ENCODE assay signal across 9 mouse cellular contexts in the genomic region with DNA sequence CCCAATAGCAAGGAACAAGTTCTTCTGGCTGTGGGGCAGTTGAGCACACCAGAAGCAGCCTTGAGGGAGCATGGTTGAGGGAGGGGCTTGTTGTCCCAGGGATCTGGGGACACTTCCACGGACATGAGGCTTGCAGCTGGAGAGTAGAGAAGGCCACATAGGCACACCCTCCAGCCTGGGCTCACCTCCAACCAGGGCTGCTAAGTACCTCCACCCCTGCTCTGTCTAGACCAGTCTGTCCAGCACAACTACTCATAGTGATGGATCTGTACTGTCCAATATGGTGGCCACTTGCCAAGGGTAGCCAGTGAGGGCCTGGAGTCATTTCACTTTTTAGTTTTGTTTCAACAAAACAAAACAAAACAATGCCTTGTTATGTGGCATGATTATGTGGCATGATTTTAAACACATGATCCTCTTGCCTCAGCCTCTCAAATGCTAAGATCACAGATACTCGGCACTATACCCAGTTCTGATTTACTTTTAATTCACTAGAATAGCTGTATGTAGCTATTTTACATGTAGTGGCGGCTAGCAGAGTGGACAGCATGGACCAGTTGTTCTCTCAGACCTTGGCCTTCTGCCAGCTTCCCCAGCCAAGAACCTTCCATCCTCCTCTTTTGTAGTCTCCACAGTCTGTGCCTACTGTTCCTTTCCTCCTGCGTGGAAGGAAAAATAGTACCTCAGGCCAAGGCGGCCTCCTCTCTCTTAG. TPM values are rescaled to one million over a fixed set of nuclear protein-coding genes. Genes with fewer than 3 reads are reported as not detected.
DNase-seq lines count a peak whose midpoint lies in the region; ATAC-seq and TF ChIP-seq lines count a peak whose summit lies in the region.
"Had no signal": no experiment of that assay in that cellular context is flagged by ENCODE, and none has a peak within 500 bp of the region (broad histone marks: within the 10 kb centered on the region; RNA-seq: fewer than 3 reads in every experiment).

No protein-coding gene starts in this region.

- ATAC-seq in hindbrain, postnatal 0 days: no peak
- ATAC-seq in hindbrain, embryonic 12.5 days (ENCODE audit: low FRiP score): no peak

- TF ChIP-seq CTCF in hindbrain, postnatal 0 days (IDR thresholded peaks at IDR 0.05; ENCODE audit: low read depth): no peak
- TF ChIP-seq CTCF in testis, adult 2 months (IDR thresholded peaks at IDR 0.05; ENCODE audit: control insufficient read depth, insufficient read depth, insufficient replicate concordance, low read depth, low read length): no peak

- no peaks in the 10 kb centered on the region for H3K36me3 ChIP-seq in hindbrain, postnatal 0 days (ENCODE audit: insufficient read depth, low read length)
- H3K36me3 ChIP-seq in hindbrain, embryonic 12.5 days: no peaks in the 10 kb centered on the region
- H3K36me3 ChIP-seq in testis, adult 2 months (ENCODE audit: control insufficient read depth, insufficient read depth, low read length): no peaks in the 10 kb centered on the region

- H3K27me3 ChIP-seq in hindbrain, postnatal 0 days (ENCODE audit: insufficient read depth, low read length): no peaks in the 10 kb centered on the region
- peaks cover 29% of the 10 kb centered on the region for H3K27me3 ChIP-seq in hindbrain, embryonic 12.5 days
- H3K27me3 ChIP-seq in testis, adult 2 months (ENCODE audit: control insufficient read depth, insufficient read depth, low read length): no peaks in the 10 kb centered on the region

- H3K4me2 ChIP-seq in hindbrain, postnatal 0 days (ENCODE audit: low read depth, low read length): no peak overlapping the region
- no peak overlapping the region for H3K4me2 ChIP-seq in hindbrain, embryonic 12.5 days (replicated peaks)

- no peaks in the 10 kb centered on the region for H3K9me3 ChIP-seq in hindbrain, postnatal 0 days (ENCODE audit: low read length)
- H3K9me3 ChIP-seq in hindbrain, embryonic 12.5 days (replicated peaks): no peaks in the 10 kb centered on the region

- H3K9ac ChIP-seq in hindbrain, postnatal 0 days (replicated peaks; ENCODE audit: low read length): no peak overlapping the region
- no peak overlapping the region for H3K9ac ChIP-seq in hindbrain, embryonic 12.5 days

- intact Hi-C loops in heart, postnatal 10 days (cut with DNase I): no loop called here

- H3K4me1 ChIP-seq in hindbrain, postnatal 0 days (ENCODE audit: insufficient read depth, low read length): peaks cover 22% of the 10 kb centered on the region
- H3K4me1 ChIP-seq in hindbrain, embryonic 12.5 days: peaks cover 16% of the 10 kb centered on the region
- H3K4me1 ChIP-seq in testis, adult 2 months (ENCODE audit: control insufficient read depth, insufficient read depth, low read length): peaks cover 12% of the 10 kb centered on the region

- peak; percentile 69 for DNase-seq in hindbrain, postnatal 0 days (ENCODE audit: low spot score)
- DNase-seq in thymus, postnatal 14 days: peak; percentile 3
- no peak for DNase-seq in thymus, postnatal 10 days (ENCODE audit: low spot score in 2 of 2)
- peak; percentile 67 to 69 for DNase-seq in heart, postnatal 10 days
- DNase-seq in frontal cortex, postnatal 36 days (ENCODE audit: low spot score in 2 of 2): no peak
- DNase-seq in thymus, postnatal 25 days: no peak

- TF ChIP-seq POLR2A in testis, adult 2 months (IDR thresholded peaks at IDR 0.05; ENCODE audit: control insufficient read depth, low read depth, low read length): no peak

- WGBS in hindbrain, postnatal 0 days: 43% methylated on average over 5 of the region's 5 CpGs
- WGBS in hindbrain, embryonic 12.5 days: 84% methylated on average over 5 of the region's 5 CpGs

- H3K4me3 ChIP-seq in hindbrain, postnatal 0 days (ENCODE audit: low read length): no peak overlapping the region
- no peak overlapping the region for H3K4me3 ChIP-seq in hindbrain, embryonic 12.5 days
- H3K4me3 ChIP-seq in testis, adult 2 months (ENCODE audit: control insufficient read depth, low read depth, low read length): no peak overlapping the region

- H3K27ac ChIP-seq in hindbrain, postnatal 0 days: peak overlapping the region; percentile 65
- no peak overlapping the region for H3K27ac ChIP-seq in hindbrain, embryonic 12.5 days
- H3K27ac ChIP-seq in testis, adult 2 months (ENCODE audit: control insufficient read depth, insufficient read depth, low read depth, low read length): peak overlapping the region; percentile 15
- H3K27ac ChIP-seq: kidney, postnatal 0 days had no signal

RNA-seq across cellular contexts. Expression of gene Camkk1, which starts 3.3 kb away (rescaled TPM):
- total RNA-seq in hindbrain, postnatal 0 days (2014; rRNA removed): 27.4 and 32.5 TPM in 2 replicates
- 26.5 and 26.7 TPM in 2 replicates for polyA plus RNA-seq in hindbrain, postnatal 0 days (2015; fragmentation: Nextera tagmentation; extraction: Ambion mirVana)
- 13.3 and 13.6 TPM in 2 replicates for polyA plus RNA-seq in hindbrain, embryonic 12.5 days (2016; fragmentation: Nextera tagmentation; extraction: Ambion mirVana)
- 1 to 10 TPM; 1.1 to 2.0 TPM for total RNA-seq in heart, postnatal 10 days (2021)
- polyA plus RNA-seq in testis, adult 2 months (2012; rRNA removed): 0.96 and 1.1 TPM in 2 replicates

RNA-seq across cellular contexts. Expression of gene P2rx1, which starts 16.6 kb away (rescaled TPM):
- 0.32 and 1.3 TPM in 2 replicates for total RNA-seq in hindbrain, postnatal 0 days (2014; rRNA removed)
- polyA plus RNA-seq in hindbrain, postnatal 0 days (2015; fragmentation: Nextera tagmentation; extraction: Ambion mirVana): 0.45 and 0.60 TPM in 2 replicates
- 0.81 and 1.2 TPM in 2 replicates for polyA plus RNA-seq in hindbrain, embryonic 12.5 days (2016; fragmentation: Nextera tagmentation; extraction: Ambion mirVana)
- total RNA-seq in heart, postnatal 10 days (2021): under 1 TPM; 0.72 to 0.98 TPM
- polyA plus RNA-seq in testis, adult 2 months (2012; rRNA removed): 0.44 and 6.8 TPM in 2 replicates

RNA-seq across cellular contexts. Expression of gene Ncbp3, which starts 32.0 kb away (rescaled TPM):
- total RNA-seq in hindbrain, postnatal 0 days (2014; rRNA removed): 5.2 and 6.9 TPM in 2 replicates
- polyA plus RNA-seq in hindbrain, postnatal 0 days (2015; fragmentation: Nextera tagmentation; extraction: Ambion mirVana): 7.3 and 7.7 TPM in 2 replicates
- polyA plus RNA-seq in hindbrain, embryonic 12.5 days (2016; fragmentation: Nextera tagmentation; extraction: Ambion mirVana): 13.4 and 13.5 TPM in 2 replicates
- 1 to 10 TPM; 9.0 TPM for total RNA-seq in heart, postnatal 10 days (2021)
- polyA plus RNA-seq in testis, adult 2 months (2012; rRNA removed): 1.6 and 1.8 TPM in 2 replicates

RNA-seq across cellular contexts. Expression of gene Atp2a3, which starts 54.6 kb away (rescaled TPM):
- 2.4 and 4.6 TPM in 2 replicates for total RNA-seq in hindbrain, postnatal 0 days (2014; rRNA removed)
- polyA plus RNA-seq in hindbrain, postnatal 0 days (2015; fragmentation: Nextera tagmentation; extraction: Ambion mirVana): 2.4 and 2.7 TPM in 2 replicates
- 2.2 and 2.4 TPM in 2 replicates for polyA plus RNA-seq in hindbrain, embryonic 12.5 days (2016; fragmentation: Nextera tagmentation; extraction: Ambion mirVana)
- total RNA-seq in heart, postnatal 10 days (2021): 10 to 100 TPM; 17.1 to 19.0 TPM
- polyA plus RNA-seq in testis, adult 2 months (2012; rRNA removed): 4.8 and 4.9 TPM in 2 replicates

Comparison
In these comparisons a context has a peak if more than half of its experiments do, and no peak if none do; other contexts are left out.
1. DNase-seq: peak in hindbrain, postnatal 0 days (single experiment), thymus, postnatal 14 days (single experiment) and heart, postnatal 10 days (2 of 2); none in thymus, postnatal 10 days (0 of 2), frontal cortex, postnatal 36 days (0 of 2) and thymus, postnatal 25 days (single experiment).